Comparison of ENCODE assay signal across 8 mouse cellular contexts in genomic region chr2:156307261-156307660, GRCm38 (mm10). TPM values are rescaled to one million over a fixed set of nuclear protein-coding genes. Genes with fewer than 3 reads are reported as not detected.
DNase-seq lines count a peak whose midpoint lies in the region; ATAC-seq and TF ChIP-seq lines count a peak whose summit lies in the region.

No protein-coding gene starts in this region.

- DNase-seq in embryo, embryonic 10 days (ENCODE audit: low spot score): peak; percentile 39
- no peak for DNase-seq in embryo, embryonic 9.5 days (ENCODE audit: extremely low spot score)
- DNase-seq in midbrain, embryonic 14.5 days: peak; percentile 54
- no peak for DNase-seq in midbrain, embryonic 10.5 days (ENCODE audit: low spot score)
- DNase-seq in brain, embryonic 14.5 days (ENCODE audit: low read depth): peak; percentile 40
- DNase-seq in lung, postnatal 36 days: peak; percentile 57
- no peak for DNase-seq in gastrocnemius, adult 8-10 months (ENCODE audit: low spot score in 2 of 2)
- no peak for DNase-seq in layer of hippocampus, postnatal 25 days (ENCODE audit: extremely low spot score in 1 of 2, low spot score in 1 of 2)

- H3K9me3 ChIP-seq in midbrain, embryonic 14.5 days (ENCODE audit: control insufficient read depth, low read length): no peaks in the 10 kb centered on the region
- H3K9me3 ChIP-seq in midbrain, embryonic 10.5 days (replicated peaks): no peaks in the 10 kb centered on the region

- H3K4me2 ChIP-seq in midbrain, embryonic 14.5 days (ENCODE audit: low read length): no peak overlapping the region

- WGBS in midbrain, embryonic 14.5 days: 57% methylated on average over 5 of the region's 5 CpGs
- WGBS in midbrain, embryonic 10.5 days: 67% methylated on average over 5 of the region's 5 CpGs

- no peak for TF ChIP-seq POLR2A in brain, embryonic 14.5 days (IDR thresholded peaks at IDR 0.05; ENCODE audit: borderline replicate concordance, extremely low read depth, insufficient read depth, insufficient read length, poor library complexity, severe bottlenecking)

- TF ChIP-seq CTCF in brain, embryonic 14.5 days (IDR thresholded peaks at IDR 0.05; ENCODE audit: borderline replicate concordance, extremely low read depth, insufficient read depth, insufficient read length): peak; percentile 40; the same call in 1 of the 2 replicates

- no peaks in the 10 kb centered on the region for H3K27me3 ChIP-seq in midbrain, embryonic 14.5 days (ENCODE audit: control insufficient read depth, insufficient read depth, low read length)
- no peaks in the 10 kb centered on the region for H3K27me3 ChIP-seq in midbrain, embryonic 10.5 days (ENCODE audit: low read depth, poor library complexity, severe bottlenecking)

- no peak overlapping the region for H3K4me3 ChIP-seq in midbrain, embryonic 14.5 days (replicated peaks; ENCODE audit: low read depth, low read length)
- H3K4me3 ChIP-seq in midbrain, embryonic 10.5 days: no peak overlapping the region

- peaks cover 6% of the 10 kb centered on the region; the same call in 1 of the 2 replicates for H3K4me1 ChIP-seq in midbrain, embryonic 14.5 days (ENCODE audit: control insufficient read depth, insufficient read depth, low read length)
- peaks cover 9% of the 10 kb centered on the region for H3K4me1 ChIP-seq in midbrain, embryonic 10.5 days

- ATAC-seq in midbrain, embryonic 14.5 days (ENCODE audit: low FRiP score, low TSS enrichment): no peak

- H3K27ac ChIP-seq in midbrain, embryonic 14.5 days (replicated peaks; ENCODE audit: low read depth, low read length): no peak overlapping the region
- no peak overlapping the region for H3K27ac ChIP-seq in midbrain, embryonic 10.5 days (replicated peaks)

- peaks cover 56% of the 10 kb centered on the region for H3K36me3 ChIP-seq in midbrain, embryonic 14.5 days (ENCODE audit: control insufficient read depth, insufficient read depth, low read length)
- peaks cover 75% of the 10 kb centered on the region for H3K36me3 ChIP-seq in midbrain, embryonic 10.5 days

- no peak overlapping the region for H3K9ac ChIP-seq in midbrain, embryonic 14.5 days (replicated peaks; ENCODE audit: low read length)

RNA-seq across cellular contexts. Expression of gene Cnbd2, which starts 4.8 kb away (rescaled TPM):
- 6.9 and 7.9 TPM in 2 replicates for polyA plus RNA-seq in midbrain, embryonic 14.5 days (2014; fragmentation: Nextera tagmentation; extraction: Ambion mirVana)
- 3.1 and 3.4 TPM in 2 replicates for polyA plus RNA-seq in midbrain, embryonic 10.5 days (2016; fragmentation: Nextera tagmentation; extraction: Ambion mirVana)
- polyA plus RNA-seq in brain, embryonic 14.5 days (2012; rRNA removed): 3.0 and 4.1 TPM in 2 replicates
- 1 to 10 TPM in 1 of 4 experiments, under 1 TPM in 3; 0.74 to 1.0 (median 0.85) TPM for total RNA-seq in gastrocnemius, adult 8-10 months (2022)
- 1 to 10 TPM; 4.3 to 4.6 TPM for total RNA-seq in layer of hippocampus, postnatal 25 days (2021)

RNA-seq across cellular contexts. Expression of gene Scand1, which starts 5.2 kb away (rescaled TPM):
- 93.3 and 102 TPM in 2 replicates for polyA plus RNA-seq in midbrain, embryonic 14.5 days (2014; fragmentation: Nextera tagmentation; extraction: Ambion mirVana)
- polyA plus RNA-seq in midbrain, embryonic 10.5 days (2016; fragmentation: Nextera tagmentation; extraction: Ambion mirVana): 64.7 and 70.3 TPM in 2 replicates
- polyA plus RNA-seq in brain, embryonic 14.5 days (2012; rRNA removed): 117 and 173 TPM in 2 replicates
- total RNA-seq in gastrocnemius, adult 8-10 months (2022): 10 to 100 TPM; 50.0 to 68.3 (median 62.9) TPM
- 100 to 1,000 TPM in 1 of 2 experiments, 10 to 100 TPM in 1; 99.6 to 114 TPM for total RNA-seq in layer of hippocampus, postnatal 25 days (2021)

Comparison
In these comparisons a context has a peak if more than half of its experiments do, and no peak if none do; other contexts are left out.
1. DNase-seq: peak in embryo, embryonic 10 days (single experiment), midbrain, embryonic 14.5 days (single experiment), brain, embryonic 14.5 days (single experiment) and lung, postnatal 36 days (single experiment); none in embryo, embryonic 9.5 days (single experiment), midbrain, embryonic 10.5 days (single experiment), gastrocnemius, adult 8-10 months (0 of 2) and layer of hippocampus, postnatal 25 days (0 of 2).